Mouse (Mus musculus): ENCODE measurements around the gene Hoxd11. TPM values are rescaled to one million over a fixed set of nuclear protein-coding genes. Genes with fewer than 3 reads are reported as not detected.
A peak's percentile ranks its signal among the peaks of the same experiment; 100 is the strongest.

The Hoxd11 gene
- total RNA-seq, 2 experiments from 2014 or later: not detected

DNA sequence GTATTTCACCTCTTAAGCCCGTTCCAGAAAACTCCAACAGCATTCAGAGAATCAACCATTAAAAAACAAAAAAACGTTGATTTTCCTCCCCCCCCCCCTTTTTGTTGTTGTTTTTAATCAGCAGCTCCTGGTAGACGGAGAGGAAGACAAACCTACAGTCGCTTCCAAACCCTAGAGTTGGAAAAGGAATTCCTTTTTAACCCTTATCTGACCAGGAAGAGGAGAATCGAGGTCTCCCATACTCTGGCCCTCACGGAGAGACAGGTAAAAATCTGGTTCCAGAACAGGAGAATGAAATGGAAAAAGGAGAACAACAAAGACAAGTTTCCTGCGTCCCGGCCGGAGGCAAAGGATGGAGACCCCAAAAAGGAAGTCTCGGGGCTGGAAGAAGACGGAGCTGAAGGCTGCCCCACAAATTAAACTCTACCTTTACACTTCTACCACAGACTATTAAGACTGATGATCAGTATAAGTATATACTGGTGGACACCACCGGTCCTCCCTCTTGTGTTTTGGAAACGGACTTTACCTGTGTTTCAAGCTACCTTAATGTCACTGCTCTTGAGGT is 27.1 kb downstream of the Hoxd11 start:
- no peak for DNase-seq (ENCODE audit: extremely low spot score in 1 of 2, low spot score in 1 of 2)

DNA sequence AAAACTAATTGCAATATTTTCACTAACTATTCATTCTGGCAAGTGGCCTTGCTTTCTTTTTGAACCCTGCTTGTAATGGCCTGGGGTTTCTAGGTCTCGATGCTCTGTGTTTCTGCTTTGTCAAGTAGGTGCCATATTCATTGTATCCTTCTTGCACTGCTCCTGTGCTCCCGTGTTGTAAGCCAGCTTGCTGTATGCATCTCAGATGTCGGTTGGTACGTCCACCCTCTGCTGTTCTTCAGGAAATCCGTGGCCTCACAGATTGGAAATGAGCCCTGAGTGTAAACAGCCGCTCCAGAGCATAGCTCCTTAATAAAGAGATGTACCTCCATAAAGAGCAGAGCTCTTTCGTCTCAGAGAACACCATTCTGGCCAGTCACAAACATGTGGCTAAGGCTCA is 28.2 kb downstream of the Hoxd11 start:
- DNase-seq (ENCODE audit: extremely low spot score in 1 of 2, low spot score in 1 of 2): no peak

DNA sequence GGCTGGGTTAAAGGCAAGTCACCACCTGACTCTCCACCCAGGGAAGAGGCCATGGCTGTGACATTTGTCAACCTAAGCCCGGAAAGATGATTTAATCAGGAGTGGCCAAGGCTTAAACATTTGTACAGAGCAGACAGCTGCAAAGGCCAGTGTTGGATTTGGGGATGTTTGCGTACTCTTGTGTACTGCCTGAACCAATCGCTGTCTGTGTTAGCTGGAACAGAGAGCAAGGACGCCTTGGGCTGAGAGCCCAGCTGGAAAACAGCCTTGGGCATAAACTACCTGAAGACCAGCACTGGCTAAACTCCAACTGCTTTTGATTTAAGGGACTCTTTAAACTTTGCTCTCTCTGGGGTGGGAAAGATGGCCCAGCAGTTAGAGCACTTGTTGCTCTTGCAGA is 29.3 kb downstream of the Hoxd11 start:
- DNase-seq (ENCODE audit: extremely low spot score in 1 of 2, low spot score in 1 of 2): no peak

DNA sequence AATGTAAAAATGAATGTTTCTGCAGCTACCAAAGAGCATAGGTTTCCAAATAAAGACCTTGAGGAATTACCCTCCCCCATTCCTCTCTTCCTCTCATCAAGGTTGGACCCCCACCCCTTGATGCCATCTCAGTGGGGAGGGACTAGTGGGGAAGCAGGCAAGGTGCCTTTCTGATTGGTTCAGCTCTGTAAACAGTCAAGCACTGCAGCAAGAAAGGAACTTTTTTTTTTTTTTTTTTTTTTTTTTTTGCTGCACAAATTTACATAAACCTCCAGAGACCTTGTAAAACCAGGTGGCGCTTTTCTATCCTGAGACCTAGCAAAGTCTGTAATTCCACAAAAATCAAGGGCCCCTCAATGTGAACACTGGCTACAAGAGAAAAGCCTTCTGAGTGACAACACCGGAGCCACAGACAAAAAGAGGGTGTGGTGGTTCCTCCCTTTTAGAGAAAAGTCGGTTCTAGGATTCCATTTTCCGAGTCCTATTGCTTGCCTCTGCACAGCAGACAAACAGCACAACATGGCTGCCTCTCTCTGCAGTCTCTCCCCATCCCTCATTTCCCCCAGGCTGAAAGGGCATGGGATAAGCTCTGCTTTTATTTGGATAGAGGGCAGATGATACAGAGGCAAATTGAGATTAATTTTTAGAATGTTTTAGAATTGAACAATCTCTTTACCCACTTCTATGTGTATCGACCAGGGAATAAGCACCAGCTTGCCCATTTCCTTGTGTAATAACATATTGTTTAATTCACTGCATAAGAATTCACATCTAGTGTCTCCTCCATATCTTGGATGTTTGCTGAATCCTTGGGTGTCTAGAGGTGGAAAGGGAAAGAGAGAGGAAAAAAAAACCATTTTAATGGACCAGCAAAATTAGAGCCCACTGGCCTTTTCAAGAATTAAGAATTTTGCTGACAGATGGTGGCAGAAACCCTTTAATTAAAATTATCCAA is 30.4 kb downstream of the Hoxd11 start:
- no peak for DNase-seq (ENCODE audit: extremely low spot score in 1 of 2, low spot score in 1 of 2)

DNA sequence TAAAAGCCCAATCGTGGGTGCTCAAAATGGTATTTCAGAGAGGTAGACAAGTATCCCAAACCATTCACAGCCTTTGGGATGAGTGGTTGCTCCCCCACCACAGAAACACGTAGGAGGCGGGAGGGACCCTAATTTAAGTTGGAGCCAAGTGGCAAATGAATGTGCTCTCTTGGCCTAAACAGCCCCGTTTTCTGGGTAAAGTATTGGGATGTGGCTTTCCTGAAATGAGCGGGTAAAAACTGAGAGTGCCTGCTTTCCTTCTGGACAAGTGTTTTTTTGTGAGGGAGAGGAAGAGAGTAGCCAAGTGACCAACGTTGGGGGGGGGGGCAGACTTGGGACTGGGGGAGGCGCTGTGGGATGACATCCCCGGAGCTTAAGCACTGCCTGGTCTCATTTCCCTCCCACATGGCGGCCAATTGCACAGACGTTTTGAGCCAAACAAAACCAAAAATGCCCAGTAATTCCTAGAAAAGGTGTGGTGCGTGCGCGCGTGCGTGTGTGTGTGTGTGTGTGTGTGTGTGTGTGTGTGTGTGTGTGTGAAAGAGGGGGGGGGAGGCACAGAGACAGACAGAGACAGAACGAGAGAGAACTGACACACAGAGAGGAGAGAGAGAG is 31.7 kb downstream of the Hoxd11 start:
- no peak for DNase-seq (ENCODE audit: extremely low spot score in 1 of 2, low spot score in 1 of 2)

DNA sequence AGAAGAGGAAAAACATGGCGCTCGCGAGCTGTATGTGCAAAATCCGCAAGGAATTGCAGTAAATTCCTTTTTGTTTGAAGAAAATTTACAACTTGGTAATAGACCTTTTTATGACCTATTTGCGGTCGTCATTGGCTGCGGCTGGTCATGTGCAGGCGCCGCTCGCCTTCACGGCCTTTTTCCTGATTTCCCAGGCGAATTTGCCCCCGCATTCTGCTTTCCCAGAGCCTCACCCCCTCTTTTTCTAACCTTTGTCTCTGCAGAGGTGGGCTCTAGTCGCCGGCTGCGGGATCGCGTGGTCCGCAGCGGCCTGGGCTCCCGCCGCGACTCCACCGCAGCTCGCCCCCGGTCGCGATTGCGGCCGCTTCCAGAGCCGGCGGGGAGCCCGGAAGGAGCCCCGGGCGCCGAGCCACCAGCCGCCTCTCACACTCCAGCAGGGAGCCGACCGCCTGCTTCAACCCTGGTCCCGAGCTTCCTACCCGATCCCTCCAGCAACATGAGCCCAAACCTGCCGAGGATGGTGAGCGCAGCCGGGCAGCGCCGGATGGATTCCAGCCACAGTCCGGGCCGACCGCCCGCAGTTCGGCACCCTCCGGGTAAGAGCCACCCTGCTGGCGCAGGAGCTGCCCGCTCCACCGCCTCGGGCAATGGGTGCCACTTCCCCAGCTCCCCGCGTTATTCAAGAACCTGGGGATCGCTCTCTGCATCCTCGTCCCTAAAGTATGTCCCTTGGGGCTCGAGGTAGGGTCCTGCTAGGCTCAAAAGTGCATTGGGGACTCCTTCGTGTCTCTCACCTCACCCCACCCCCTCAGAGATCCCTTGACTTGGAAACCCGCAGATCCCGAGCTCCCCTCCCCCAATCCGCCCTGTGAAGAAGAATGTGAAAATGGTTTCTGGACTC is 32.6 kb downstream of the Hoxd11 start, which contains the start of the genes Hoxd3 and Hoxd4:
TSS of gene Hoxd3 (plus strand) at position 207 of the 901 bp plus-strand sequence.
TSS of gene Hoxd4 (plus strand) at position 209 of the 901 bp plus-strand sequence.
- DNase-seq (ENCODE audit: extremely low spot score in 1 of 2, low spot score in 1 of 2): no peak

DNA sequence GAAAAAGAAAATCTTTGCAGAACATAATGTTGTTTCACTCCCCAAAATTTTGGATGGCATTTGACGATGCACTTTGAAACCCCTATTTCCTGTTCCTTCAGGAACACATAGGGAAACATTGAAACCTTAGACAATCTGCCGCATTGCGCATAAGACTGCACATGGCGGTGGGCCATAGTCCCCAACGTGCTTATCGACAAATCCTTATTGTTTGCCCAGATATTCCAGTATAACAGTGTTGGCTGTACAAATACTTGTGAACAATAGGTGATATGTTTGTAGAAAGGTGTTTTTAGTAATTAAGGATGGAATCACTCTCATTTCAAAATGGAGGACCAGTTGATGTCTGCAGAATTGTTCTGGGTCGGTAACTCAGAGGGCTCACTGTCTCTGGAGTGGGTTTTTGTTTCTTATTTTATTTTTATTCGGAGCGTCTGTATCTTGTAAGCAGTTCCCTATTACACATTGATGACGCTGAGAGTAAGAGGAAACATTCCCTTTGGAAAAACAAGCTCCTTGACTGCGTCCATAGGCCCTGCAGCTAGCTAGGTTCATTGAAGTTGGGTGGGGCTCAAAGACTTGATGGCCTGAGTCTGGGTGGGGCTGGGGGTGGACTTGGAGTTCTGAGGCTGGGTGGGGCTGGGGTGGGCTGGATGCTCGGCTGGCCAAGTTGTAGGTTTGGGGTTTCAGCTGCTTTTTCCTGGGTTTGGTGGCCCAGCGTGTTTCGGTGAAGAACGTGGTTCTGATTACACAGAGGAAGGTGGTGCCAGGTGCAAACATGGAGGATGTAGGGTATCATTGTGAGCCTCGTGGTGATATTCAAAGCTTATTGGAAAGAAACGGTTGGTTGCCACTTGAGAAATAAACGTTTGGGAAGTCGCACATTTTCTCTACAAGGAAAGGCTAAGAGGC is 34.1 kb downstream of the Hoxd11 start:
- DNase-seq (ENCODE audit: extremely low spot score in 1 of 2, low spot score in 1 of 2): no peak

DNA sequence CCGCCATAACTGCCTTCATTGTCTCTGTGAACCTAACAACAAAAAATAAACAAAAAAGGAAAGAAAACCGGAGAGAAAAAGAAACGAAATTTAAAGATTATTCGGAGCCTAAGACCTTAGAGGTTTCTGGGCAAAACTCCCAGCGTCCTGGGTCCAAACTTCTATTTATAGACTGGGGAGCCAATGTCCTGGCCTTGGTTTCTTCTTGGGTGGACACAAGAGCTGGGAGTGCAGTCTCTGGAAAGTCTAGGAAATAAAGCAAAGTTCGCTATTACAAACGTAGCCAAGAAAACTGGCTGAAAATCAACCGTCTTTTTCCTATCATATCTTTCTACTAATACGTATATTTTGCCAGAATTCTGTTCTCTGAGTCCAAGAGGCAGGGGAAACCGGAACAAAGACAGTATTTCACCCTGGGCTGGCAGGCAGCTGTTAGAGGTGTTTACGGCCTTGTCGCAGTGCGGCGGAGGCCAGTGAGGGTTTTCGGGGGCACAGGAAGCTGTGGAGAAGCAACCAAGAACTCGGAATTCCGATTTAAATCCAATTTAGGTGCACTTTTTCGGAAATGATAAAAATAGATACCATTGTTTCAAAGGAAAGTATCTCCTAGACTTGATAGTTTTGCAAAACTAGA is 34.9 kb downstream of the Hoxd11 start:
- no peak for DNase-seq (ENCODE audit: extremely low spot score in 1 of 2, low spot score in 1 of 2)

DNA sequence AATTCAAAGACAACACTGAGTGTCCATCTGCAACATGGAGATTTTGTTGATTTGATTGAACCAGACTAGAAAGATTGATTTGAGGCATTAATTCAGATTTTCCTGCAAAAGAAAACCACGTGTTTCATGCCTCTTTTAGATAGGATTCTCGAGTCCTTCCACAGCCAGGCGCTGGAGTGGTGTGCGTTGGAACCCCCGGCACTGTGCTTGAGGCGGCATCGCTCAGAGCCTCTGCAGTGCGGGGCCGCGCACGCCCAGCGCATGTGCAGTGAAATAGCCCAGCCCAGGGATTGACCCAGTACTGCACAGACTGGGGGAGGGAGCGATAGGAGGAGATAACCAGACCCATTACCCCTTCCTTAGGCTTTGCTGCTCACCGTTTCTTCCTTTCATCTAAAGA is 35.5 kb downstream of the Hoxd11 start:
- no peak for DNase-seq (ENCODE audit: extremely low spot score in 1 of 2, low spot score in 1 of 2)

DNA sequence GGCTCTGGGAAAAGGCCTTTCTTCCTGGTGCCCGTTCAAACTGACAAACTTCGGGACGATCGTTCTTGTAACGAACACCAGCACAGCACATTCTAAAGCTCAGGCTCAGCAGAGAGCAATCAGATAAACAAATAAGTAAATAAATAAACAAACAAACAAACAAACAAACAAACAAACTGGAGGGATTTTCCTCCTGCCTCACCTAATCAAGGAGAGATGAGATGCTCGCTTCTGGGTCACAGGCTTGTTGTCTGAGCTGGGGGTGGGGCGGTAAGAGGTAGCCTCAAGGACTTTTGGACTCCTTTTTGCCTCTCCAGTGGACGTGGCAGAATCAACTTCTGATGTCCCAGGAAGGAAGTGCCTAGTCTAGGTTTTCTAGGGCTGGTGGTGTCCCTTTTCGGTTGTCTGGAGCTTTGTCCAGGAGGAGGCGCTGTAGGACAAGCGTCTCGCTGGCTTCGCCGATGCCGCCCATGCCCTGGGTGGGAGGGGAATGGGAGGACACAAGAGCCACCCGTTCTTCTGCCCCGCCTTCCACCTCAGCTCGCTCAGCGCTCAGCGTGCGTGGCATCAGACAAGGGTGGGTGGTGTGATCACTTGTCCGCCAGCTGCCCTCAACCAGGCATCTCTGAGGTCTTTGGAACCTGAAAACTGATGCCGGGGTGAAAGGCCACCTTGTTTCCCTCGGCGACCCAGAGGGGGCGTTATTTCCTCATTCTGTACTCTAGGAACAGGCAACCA is 36.3 kb downstream of the Hoxd11 start:
- DNase-seq (ENCODE audit: extremely low spot score in 1 of 2, low spot score in 1 of 2): peak; percentile 64 to 90

DNA sequence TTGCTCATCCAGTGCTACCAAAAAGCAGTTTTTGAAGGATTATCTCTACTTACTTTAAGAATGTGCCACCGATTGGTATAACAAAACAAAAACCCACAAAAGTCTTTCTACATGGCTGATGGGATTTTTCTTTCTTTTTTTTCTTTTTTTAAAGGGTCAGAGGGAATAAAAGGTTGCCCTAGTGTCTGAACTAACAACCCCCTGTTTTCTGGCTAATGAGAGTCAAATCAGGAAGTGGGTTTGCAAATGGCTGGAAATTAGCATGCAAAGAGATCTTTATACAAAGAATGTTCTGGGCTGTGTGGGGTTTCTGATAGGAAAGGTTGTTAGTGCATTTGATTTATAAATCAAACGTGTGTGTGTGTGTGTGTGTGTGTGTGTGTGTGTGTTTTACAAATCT is 41.0 kb downstream of the Hoxd11 start:
- no peak for DNase-seq (ENCODE audit: extremely low spot score in 1 of 2, low spot score in 1 of 2)

DNA sequence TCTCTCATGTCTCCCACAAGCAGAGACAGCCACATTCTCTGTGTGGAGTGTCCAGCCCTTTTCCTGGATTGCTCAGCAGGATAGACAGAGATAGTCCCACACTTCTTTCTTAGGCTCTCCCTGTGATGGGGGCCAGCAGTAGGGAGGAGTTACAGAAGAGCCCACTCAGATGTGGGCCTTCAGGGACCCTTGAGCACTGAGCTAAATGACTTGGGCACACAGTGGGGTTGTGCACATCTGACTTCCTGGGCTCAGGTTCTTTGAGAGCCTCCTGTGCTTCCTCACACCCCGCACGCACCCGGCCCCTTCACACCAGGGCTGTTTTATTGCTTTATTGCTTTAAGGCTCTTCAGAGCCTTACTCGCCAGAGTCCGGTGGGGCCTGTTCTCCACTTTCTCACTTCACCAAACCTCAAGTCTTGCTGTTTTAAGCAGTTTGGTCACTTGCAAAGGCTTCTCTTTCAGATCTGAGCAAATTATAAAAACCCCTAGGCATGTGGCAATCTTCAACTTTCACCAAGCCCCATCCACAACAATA is 41.7 kb downstream of the Hoxd11 start:
- DNase-seq (ENCODE audit: extremely low spot score in 1 of 2, low spot score in 1 of 2): no peak

DNA sequence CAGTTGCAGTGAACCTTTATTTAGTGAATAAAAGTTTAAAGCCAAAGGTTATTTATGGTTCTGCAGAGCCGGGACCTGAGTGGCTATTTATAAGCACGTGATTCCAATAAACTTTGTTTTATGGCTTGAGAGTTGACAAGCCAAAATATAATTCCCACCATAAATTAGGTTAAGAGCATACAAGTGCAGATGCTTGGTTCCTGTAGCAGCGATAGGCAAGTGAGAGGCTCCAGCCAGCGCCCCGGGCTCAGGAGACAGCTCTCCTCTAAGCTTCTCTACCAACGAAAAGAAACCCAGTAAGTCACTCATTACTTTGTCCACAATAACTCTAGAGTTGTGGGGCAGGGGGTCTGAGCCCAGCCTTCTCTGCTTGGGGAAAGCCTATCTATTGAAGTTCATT is 42.5 kb downstream of the Hoxd11 start:
- DNase-seq (ENCODE audit: extremely low spot score in 1 of 2, low spot score in 1 of 2): no peak

DNA sequence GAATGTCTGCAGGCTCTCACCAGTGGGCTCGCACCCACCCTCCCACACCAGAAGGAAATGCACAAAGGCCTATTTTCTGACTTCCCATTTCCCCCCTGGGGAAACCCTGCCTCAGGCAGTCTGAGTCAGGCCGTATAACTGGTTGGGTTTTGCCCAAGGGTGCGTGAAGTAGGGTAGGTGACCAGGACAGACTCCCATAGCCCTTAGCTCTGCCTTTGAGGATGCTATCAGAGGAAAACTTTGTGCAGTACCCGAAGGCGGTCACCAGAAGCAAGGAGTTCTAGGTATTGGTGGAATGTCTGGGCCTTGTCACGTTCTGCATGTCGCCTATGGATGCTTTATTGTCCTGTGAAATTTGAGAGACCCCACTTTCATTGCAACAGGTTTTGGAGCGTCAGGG is 43.6 kb downstream of the Hoxd11 start:
- no peak for DNase-seq (ENCODE audit: extremely low spot score in 1 of 2, low spot score in 1 of 2)

DNA sequence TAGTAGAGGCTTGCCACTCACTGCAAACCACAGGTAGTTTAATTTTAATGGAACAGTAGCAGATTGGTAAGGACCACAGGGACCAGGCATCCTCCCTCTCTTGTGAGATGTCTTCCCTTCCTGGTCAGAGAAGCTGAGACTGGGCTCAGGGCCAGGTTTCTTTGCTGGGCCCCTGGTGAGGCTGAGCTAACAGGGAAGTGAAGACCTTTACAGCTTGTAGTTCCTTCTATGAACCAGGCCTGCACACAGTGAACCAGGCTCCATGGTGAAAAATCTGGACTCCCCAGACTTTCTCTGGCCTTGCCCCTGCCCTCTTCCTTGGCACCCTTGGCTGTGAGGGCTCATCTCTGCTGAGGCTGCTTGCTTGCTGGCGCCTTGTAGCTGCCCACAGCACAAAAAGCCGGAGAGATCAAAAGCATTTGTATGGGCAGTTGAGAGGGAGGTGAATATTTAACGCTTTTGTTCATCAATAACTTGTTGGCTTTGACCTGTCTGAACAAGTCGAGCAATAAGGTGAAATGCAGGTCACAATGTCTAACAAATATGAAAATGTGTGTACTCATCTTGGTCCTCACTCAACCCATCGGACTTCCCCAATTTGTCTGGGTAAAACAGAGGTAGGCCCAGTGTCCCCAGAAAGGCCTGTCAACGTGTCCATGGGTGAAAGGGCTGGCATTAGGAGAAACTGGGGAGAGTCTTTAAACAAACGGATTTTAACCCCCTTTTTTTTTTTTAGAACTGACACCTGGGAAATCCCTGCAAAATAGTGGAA is 45.1 kb downstream of the Hoxd11 start:
- no peak for DNase-seq (ENCODE audit: extremely low spot score in 1 of 2, low spot score in 1 of 2)

DNA sequence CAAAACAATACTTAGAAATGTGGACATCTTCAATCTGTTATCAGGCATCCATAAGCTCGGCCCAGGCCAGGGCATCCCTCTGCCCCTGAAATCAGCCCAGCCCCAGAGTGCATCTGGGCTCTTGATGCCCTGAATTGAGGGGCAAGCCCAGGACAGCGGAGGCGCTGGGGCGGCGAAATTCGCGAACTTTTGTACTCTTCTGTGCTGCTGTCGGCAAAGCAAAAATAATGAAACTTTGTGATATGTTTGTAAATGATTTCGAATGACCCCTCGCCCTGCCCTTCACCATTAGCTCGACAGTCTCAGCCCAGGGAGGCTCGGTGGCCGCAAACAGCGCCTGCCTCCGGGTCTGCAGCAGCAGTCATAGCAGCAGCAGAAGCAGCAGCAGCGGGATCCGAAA is 45.8 kb downstream of the Hoxd11 start:
- no peak for DNase-seq (ENCODE audit: extremely low spot score in 1 of 2, low spot score in 1 of 2)

DNA sequence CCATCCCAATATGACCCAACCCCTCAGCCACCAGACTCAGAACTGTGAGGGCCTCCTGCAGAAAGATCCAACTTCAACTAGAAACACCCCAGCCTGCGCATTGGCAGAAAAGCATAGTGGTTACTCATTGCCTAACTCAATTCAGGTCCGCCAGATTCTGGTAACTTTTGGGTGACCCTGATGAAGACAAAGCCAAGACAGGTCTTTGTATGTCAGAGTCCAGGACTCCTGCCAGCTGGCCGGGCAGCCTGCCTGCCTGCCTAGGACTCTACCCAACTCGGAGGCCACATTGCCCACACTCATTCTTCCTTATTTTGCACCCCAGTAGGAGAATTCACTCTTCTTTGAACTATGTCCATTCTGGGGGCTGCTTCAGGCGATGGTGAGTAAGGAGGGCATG is 47.2 kb downstream of the Hoxd11 start, which contains the start of gene Gm28230:
TSS of gene Gm28230 (plus strand) at position 178 of the 400 bp plus-strand sequence.
- DNase-seq (ENCODE audit: extremely low spot score in 1 of 2, low spot score in 1 of 2): no peak

All from layer of hippocampus, postnatal 25 days (tissue).